Mouse (Mus musculus) cerebellum, adult 9-10 months (tissue): ENCODE results near the gene Slc38a6.

ENCODE experiments used
- DNase-seq: peaks from one replicate; pipeline ENCODE4 v3.0.0; 2022

Gene Slc38a6

DNA sequence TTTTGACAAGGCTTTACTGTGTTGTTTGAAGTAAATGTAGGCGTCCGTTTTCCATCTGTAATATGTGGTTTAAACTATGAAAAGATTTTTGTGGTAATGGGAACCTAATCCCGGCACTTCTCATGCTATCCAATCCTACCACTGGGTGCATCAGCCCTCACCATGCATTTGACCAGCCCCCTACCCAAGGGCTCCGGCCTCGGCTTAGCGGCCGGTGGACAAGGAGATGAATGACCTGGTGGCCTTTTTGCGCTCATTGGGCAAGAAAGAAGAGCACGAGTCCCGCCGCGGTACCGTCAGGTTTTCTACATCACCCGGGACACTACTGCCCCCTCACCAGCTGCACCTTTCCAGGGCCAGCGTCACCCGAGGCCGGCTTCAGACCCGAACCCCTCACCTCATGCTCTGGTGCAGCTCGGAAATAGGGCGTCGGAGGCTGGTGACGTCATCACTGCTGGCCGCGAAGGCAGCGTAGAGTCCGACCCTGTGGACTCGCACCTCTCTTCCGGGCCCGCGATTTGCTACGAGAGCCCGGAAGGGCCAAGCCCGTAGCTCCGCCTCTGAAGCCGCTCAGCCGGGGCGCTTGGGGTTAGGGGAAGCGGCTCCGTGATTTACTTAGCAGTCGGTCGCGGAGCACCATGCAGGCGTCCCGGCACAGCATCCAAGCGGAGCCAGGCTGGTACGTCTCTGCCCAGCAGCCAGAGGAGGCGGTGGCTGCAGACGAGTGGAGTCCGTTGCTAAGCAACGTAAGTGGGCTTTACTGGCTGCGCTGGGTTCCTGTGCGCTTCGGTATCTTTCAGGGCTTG is at the start of gene Slc38a6, which contains the start of gene Trmt5:
Gene Slc38a6, plus strand, starts transcription at position 493 of the 806 bp plus-strand sequence.
Gene Trmt5, minus strand, starts transcription at position 424 of the 806 bp plus-strand sequence.
- DNase-seq: peak; percentile 90

DNA sequence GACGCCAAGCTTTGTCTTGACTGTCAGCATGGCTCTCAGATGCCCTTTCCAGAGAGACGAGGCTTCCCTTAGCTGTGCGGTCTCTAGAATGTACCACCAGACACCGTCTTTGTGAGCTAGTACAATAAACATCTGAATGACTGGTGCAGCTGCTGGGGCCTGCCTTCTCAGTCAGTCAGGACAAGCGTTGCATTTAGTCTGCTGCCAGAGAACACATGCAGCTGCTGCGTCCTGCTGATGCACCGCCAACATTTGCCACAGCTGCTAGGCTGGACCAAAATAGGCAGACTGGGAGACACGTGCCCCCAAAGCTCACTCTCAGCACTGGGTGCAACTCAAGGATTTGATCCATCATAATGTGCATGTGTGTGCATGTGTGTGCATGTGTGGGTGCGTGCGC is 44.6 kb upstream of the Slc38a6 start:
- no peak for DNase-seq

DNA sequence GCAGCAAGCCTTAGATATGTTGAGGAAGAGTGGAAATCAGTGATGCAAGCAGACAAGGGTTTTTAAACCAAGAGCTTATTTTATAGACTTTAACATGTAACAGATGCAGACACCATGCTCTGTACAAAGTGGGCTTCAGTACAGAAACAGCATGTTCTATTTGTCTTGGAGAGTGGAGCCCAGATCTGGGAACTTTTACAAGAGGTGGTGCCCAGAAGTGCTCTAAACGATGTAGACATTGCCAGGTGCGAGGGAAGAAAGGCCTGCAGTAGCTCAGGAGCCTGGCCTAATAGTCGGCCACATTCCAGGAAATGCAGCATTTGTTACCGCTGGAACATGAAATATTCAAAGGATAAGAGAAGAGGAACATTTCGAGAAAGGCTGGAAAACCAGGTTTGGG is 40.9 kb upstream of the Slc38a6 start:
- DNase-seq: no peak

DNA sequence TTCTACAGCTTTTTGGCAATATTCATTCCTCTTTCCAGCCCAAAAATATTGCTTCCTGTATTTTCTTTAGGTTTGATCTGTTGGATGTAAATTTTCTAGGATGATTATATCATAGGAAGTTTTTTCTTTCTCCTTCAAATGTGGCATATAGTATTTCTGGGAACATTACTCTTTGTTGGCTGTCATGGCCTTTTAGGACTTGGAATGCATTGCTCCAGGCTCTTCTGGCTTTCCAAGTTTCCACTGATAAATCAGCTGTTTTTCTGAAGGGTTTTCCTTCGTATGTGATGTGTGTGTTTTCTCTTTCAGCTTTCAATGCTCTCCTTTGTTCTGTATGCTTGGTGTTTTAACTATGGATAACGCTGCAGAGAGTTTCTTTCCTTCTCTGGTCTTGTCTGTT is 31.6 kb upstream of the Slc38a6 start:
- DNase-seq: no peak

DNA sequence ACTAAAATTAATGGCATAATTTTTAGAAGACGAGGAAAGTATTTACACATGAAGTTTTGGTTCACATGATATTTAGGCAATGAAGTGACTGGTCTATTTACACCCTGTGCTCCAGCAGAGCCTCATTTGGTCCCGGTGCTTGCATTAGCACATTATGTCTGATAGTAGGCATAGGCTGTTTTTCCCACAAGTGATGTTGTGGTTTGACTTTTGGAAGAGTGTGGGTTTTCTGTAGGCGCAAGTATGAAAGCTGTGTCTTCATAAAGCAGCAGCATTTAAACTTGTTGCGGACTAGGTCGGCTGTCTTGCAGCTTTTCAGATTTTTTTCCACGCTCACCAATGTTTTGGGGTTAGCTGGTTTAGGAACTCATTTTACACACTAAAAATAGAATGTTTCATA is 27.3 kb upstream of the Slc38a6 start:
- DNase-seq: no peak

DNA sequence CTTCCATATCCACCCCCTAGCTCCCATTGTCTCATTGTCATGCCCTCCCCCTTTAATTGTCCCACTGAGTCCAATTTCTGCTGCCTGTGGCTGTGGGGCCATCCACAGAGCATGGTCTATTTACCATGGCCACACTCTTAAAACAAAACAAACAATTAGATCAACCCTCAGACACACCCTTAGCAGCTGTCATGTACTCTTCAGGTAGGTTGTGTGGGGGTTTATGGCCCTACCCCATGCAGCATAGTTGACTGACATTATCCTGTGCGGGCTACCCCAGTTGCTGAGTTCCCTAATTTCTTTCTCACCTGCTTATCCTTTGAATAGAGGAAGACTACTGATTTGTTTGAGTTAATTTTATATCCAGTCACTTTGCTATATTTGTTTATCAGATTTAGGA is 26.2 kb upstream of the Slc38a6 start:
- no peak for DNase-seq

DNA sequence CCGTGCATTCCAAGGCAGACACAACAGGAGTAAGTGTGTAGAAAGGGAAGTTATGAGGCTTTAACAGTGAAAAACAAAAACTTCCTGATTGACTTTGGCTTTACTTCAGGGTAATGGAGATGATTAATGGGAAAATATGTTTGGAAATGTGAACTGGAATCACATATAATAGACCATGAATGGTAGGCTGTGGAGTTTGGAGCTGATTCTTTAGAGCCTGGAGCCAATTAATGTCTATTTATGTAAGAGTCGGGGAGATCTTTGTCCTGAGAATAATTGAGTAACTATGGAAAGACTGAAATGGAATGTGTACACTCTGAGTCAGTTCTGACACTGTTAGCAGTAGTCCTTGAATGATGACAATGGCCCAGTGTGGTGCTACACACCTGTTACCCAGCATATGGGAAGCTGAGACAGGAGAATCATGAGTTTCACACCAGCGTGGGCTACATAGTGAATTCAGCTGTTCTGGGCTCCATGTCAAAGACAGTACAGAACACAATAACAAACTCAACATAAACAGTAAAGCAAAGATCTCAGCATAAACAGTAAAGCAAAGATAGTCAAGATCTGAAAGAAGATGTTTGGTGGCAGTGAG is 21.1 kb upstream of the Slc38a6 start:
- no peak for DNase-seq

DNA sequence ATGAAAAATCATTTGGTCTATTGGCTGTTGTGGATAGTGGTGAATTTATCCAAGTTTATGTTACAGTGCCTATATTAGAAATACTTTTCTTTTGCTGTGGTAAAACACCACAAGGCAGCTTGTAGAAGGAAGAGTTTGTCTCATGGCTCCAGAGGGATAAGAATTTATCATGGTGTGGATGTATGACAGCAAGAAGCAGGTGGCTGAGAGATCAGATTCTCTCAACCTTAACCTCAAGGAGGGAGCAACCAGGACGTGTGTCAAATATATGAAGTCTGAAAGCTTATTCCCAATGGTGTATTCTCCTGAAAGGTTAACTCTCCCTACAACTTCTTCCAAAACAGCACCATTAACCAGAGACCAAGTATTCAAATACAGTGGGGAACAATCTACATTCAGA is 20.0 kb upstream of the Slc38a6 start:
- no peak for DNase-seq

DNA sequence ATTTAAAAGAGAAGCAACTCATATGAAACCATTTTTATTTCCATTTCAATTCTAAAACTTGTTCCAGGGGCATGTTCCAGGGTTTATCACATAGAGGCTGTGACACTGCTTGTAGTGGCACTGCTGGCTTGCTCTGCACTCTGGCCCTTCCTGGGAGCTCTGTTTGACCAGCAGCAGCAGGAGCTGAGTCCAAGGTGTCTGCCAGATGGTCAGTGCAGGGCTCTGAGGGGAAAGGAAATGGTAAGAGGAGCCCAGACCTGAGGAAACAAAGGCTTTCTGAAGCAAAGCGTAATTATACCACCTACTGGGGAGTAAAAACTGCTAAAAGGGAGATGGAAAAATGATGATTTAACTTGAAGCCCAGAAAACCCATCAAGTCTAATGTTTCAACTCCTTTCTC is 18.1 kb upstream of the Slc38a6 start:
- peak; percentile 24 for DNase-seq

DNA sequence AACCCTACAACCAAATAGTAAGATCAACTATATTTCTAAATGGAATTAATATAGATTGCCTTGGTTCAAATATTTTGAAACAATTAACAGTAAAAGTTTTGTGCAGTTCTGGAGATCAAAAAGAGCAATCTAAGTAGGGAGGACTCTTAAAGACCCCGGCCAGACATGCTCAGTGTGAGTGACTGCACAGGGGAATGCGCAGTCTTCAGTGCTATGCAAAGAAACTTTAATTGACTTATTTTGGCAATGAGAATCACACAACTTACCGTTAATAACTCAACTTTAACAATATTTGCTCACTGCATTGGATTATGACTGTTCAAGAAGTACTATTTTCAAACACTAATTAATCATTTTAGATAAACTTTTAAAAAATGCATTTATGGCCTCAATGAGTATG is 17.0 kb upstream of the Slc38a6 start:
- DNase-seq: no peak

DNA sequence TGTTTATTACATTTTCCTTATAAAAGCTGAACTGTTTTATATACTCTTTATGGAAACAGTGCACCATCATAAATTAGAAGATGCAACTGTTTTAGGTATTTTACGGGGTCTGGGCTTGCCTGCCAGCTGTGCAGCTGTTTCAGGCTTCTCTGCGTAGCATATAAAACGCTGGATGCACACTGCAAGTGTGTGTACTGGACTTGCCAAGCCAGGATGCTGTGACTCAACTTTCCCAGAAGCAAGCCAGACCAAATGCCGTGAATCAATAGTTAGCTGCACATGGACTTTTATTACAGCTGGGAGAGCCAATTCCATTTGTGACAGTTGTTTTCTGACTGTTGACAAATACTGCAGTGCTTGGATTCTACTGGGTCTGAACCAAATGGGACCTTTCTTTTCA is 16.6 kb upstream of the Slc38a6 start:
- DNase-seq: no peak

DNA sequence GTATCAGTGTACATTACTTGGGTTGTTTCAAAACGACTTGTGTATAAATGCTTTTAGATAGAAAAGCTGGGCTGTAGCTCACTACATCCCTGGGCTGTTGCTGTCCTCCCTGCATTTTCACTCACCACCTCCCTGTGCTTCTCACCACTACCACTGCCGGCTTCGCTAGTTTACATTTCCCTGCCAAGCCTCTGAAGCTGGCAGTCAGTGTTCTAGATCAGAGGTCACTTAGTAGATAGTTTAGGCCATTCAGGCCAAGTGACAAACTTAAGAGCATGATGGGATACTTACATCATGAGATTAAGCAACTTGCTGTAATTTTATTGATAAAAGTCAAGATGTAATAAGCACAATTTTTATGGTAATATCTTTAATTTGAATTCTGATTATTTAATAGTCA is 11.7 kb upstream of the Slc38a6 start:
- DNase-seq: no peak

DNA sequence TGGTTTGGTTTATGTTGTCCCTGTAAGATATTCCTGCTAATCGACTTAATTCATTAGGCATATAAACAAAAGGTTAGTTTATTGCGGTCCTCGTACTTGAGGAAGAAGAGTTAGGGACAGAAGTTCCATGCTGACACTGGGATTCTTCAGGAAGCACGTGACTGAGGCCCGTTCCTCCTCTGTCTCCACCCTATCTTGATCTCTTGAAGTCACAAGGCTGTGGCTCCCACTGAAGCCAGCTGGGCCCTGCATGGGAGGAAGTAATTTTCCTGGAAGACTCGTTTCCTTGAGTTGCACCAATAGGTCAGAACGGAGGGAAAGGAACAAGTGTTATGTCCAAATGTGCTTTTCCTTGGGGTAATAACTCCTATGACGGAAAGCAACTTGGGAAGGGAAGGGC is 1.0 kb downstream of the Slc38a6 start:
- peak; percentile 10 for DNase-seq

DNA sequence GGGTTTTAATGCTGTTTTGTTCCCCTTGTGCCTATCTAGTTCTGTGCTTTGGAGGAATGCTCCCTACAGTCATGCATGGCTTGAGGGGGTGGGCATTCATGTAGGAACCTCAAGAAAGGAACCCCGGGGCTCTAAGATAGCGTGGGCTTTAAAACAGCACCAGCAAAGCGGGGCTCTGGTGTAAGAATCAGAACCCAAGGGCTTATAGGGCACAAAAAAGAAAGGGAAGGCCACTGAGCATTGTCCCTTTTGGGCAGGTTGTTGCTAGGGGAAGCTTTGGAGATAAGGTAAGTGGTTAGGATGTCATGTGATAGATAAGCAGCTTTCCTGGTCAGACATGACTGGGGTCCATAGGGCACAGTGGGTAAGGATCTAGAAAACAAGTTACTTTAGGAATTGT is 2.0 kb downstream of the Slc38a6 start:
- no peak for DNase-seq

DNA sequence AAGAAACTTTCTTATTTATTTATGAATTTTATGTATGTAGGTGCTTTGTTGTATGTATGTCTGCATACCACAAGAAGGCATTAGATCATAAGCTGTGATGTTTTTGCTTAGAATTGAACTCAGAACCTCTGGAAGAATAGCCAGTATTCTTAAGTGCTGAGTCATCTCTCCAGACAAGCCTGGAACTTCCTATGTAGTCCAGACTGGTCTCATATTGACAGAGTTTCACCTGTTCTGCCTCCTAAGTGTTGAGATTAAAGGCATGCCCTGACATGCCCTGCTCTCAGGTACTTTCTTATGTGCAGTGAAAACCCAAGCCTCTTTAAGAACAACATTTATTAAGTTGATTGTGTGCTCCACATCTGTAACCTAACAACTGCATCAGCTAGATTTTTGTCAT is 8.3 kb downstream of the Slc38a6 start:
- DNase-seq: no peak

DNA sequence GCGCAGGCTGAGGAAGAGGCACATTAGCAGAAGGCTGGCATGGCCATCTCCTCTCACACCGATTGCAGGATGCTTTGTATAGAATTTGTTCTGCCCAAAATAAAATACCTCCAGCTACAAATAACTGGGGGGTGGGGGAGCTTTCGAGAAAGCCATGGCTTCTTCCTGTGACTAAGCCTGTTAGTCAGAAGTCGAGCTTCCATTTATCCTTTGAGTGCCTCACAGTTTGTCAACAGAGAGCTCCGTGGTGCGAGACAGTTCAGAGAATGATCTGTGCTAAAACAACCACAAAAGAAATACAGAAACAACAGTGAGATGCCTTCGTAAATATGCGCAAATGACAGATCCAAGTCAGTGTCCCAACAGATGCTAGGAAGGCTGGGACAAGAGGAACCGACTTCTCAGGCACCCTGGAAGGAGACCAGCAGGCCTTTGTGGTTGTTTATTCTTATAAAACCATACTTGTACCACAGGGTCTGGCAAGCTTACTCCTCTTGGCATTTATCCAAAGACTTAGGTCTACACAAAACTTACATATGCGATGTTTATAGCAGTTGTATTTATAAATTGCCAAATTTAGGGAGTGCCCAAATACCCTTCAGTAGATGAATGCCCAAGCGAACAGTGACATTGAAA is 9.0 kb downstream of the Slc38a6 start:
- DNase-seq: no peak

DNA sequence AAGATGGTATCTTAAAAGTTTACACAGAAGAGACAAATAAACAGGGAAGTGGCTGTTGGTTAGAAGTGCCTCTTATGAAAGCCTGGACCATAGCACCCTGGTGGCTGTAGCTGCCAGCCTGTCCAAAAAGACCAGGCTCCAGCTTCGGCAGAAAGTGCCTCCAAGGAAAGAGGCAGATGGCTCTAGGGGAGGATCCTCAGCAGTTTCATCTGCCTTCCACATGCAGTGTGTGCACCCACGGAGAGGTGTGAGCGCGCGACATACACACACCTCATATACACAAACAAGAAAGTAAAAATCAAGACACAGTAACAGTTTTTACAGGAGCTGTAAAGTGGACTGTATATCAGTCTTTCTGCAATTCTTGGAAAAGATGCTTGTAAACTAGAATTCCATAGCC is 12.0 kb downstream of the Slc38a6 start:
- DNase-seq: no peak

DNA sequence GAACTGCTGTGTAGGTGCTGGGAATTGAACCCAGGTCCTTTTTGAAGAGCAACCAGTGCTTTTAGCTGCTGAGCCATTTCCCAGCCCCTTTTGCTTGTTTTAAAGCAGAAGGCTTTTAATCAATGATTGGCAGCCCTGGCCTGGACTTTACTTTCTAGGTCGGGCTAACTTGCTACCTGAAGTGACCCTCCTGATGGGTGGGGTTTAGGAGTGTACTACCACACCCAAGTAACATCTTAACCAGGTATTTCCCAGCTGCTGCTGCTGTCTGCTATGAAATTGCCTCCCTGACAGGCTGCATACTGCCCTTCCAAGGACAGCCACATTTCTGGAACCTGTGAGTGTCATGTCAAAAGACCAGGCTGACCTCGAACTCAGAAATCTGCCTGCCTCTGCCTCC is 14.0 kb downstream of the Slc38a6 start:
- no peak for DNase-seq

DNA sequence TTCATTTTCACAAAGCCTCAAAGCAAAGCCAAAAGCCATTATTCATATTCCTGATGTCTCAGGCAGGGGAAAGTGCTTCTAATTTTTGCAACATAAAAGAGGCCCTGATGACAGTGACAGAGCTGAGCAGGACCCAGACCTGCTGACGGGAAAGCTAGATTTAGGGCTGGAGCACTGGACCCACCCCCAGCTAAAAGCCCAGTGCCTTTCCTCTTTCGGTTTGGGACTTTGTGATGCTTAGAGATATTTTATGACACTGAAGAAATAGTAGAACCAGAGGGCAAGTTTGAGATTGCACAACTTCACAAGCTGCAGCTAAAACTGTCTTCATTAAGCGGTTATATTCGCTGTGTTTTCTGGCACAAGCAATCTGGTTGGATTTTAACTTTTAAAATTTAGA is 18.1 kb downstream of the Slc38a6 start:
- DNase-seq: no peak

DNA sequence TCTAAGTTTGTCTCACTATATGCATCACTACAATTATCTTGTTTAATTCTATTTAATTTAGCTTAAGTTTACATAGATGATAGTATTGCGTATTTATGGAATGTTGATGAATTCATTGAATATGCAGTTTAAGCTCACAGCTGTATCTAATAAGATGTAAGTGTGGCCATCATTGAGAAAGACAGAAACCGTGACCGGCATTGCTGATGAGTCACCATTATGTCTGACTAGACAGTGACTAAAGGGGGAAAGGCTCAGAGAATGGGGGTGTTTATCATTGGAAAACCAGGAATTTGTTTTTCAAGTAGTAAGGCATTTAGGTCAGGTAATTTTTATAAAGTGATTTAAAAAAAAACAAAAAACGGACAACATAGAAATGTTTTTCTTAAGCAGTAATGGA is 21.2 kb downstream of the Slc38a6 start:
- DNase-seq: no peak

DNA sequence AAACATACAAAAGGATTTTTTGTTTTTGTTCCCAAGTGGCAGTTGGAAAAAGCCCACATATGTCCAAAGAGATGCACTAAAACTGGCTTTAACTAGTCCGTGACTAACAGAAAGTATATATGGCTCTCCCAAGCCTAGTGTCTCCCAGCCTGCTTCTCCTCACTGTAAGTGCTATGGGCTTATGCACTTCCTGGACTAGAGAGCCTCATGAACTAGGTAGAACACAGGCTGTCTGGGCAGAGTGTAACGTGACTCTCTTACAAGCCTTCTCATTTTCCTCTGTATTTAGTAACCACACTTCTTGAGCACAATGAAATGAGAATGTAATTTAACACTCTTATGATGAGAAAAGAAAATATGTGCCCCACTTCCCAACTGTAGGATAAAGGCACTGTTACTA is 22.1 kb downstream of the Slc38a6 start:
- no peak for DNase-seq

DNA sequence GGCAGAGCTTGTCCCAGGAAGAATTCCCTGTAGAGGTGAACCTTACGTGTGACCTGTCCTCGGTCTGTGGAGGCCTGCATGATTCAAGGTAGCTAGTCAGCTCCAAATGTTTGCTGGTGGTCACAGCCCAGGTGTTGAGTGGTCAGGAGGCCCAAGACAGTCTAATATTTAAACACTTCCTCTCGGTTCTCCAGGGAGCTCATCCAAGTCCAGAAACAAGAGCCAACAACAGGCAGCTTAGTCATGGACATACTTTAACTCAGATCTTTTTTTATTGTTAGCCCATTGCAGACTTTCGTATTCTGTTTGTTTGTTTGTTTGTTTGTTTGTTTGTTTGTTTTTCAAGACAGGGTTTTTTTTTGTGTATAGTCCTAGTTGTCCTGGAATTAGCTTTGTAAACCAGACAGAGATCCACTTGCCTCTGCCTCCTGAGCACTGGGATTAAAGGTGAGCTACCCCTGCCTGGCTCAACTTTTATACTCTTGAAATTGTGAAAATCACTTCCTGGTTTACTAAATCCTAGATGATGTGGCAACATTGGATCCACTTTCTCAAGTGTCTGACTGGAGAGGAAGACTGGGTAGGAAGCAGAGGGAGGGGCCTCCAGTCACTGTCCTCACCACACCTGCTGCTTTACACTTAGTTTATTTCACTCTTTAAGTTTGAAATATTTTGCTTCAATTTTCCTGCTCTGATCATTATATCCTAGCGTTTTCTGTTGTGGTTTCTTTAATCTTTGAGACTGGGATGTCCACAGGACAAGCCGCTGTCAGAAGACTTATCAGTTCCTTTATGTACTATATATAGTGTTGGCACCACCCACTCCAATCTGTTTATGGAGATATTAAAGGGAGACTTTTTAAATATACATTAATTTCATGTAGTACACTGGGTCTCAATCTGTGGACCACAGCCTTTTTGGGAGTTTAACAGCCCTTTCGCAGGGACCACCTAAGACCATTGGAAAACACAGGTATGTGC is 31.4 kb downstream of the Slc38a6 start:
- no peak for DNase-seq

DNA sequence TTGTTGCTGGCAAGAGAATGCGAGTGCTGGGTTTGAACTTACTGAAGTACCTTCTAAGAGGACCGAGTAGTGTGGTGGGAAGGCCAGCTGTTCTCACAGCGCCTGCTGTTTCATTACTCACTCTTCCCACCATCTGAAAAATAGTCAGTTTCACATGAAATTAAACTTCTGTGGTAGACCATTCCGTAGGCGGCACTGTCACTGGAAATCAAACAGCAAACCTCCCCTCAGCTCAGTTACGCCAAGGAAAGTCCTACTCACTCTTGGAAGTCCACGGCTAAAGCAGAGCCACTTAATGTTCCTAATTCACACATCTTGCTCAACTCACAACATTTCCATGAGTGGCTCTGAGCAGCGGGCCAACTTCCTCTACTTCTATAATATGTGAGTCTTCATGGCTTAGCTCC is 37.6 kb downstream of the Slc38a6 start:
- no peak for DNase-seq
